Mouse (Mus musculus) left cerebral cortex, postnatal 36 days (tissue): Measurements from ENCODE around the gene Zfp653. TPM values are rescaled to one million over a fixed set of nuclear protein-coding genes. Genes with fewer than 3 reads are reported as not detected.

Experiments
- DNase-seq, 2 experiments: peaks; one replicate each; pipeline ENCODE4 v3.0.0; 2021 to 2022; ENCODE audit warnings: low spot score in 2 of 2, mixed read lengths in 1 of 2
- intact Hi-C: fragments of 180-260 bp; cut with DNase I; formaldehyde crosslinking; loops from one replicate; pipeline ENCODE4 v1.15.1; 2025
- microRNA-seq: library from miRNA; unstranded; fragments of <30 nt; microRNA quantifications from one replicate; pipeline ENCODE4 v1.2.0, GENCODE M21; 2022
- total RNA-seq, 2 experiments: library from RNA; stranded (reverse); gene quantifications; 2 replicates each; pipeline ENCODE4 v1.2.3; 2021

The Zfp653 gene
- total RNA-seq, 2 experiments from 2014 or later, result 18.7 to 22.8 TPM

GRCm38 (mm10) chr9:22049721-22050270 lies 21.4 kb downstream of the Zfp653 start:
- intact Hi-C loops, result loop anchor here (5.0 kb wide), 2 partner anchors 42 to 87 kb away; partner anchors contain the start of gene Epor
- no peak for DNase-seq

- intact Hi-C loops, result no loop called here
- no peak for DNase-seq
Measured at GRCm38 (mm10) chr9:22049315-22049714, 21.9 kb downstream of the Zfp653 start.

- intact Hi-C loops, result no loop called here
- no peak for DNase-seq
Measured at GRCm38 (mm10) chr9:22047329-22047728, 23.8 kb downstream of the Zfp653 start.

- intact Hi-C loops, result no loop called here
- DNase-seq, result no peak
Measured at GRCm38 (mm10) chr9:22041832-22042231, 29.3 kb downstream of the Zfp653 start.

- DNase-seq, result no peak
- intact Hi-C loops, result no loop called here
Measured at GRCm38 (mm10) chr9:22037826-22038225, 33.4 kb downstream of the Zfp653 start.

GRCm38 (mm10) chr9:22035300-22036044 lies 35.7 kb downstream of the Zfp653 start:
- intact Hi-C loops, result no loop called here
- DNase-seq, result no peak

GRCm38 (mm10) chr9:22030386-22030785 lies 40.8 kb downstream of the Zfp653 start:
- intact Hi-C loops, result no loop called here
- DNase-seq, result no peak

- intact Hi-C loops, result no loop called here
- no peak for DNase-seq
Measured at GRCm38 (mm10) chr9:22028467-22028866, 42.7 kb downstream of the Zfp653 start.

- DNase-seq, result no peak
Measured at GRCm38 (mm10) chr9:22024592-22024991, 46.6 kb downstream of the Zfp653 start.

GRCm38 (mm10) chr9:22017208-22017825 lies 53.9 kb downstream of the Zfp653 start:
- no peak for DNase-seq
- intact Hi-C loops, result no loop called here

More at GRCm38 (mm10) chr9:22024592-22024991, 46.6 kb downstream of the Zfp653 start:
- intact Hi-C loops, result no loop called here

GRCm38 (mm10) chr9:22016245-22016644 lies 54.9 kb downstream of the Zfp653 start:
- no peak for DNase-seq
- intact Hi-C loops, result no loop called here

- DNase-seq, result no peak
- intact Hi-C loops, result no loop called here
Measured at GRCm38 (mm10) chr9:22012731-22013130, 58.4 kb downstream of the Zfp653 start.

GRCm38 (mm10) chr9:22011055-22011454 lies 60.1 kb downstream of the Zfp653 start:
- no peak for DNase-seq
- intact Hi-C loops, result no loop called here

Small RNA genes within 50 kb of the gene (microRNA-seq; reads per million reads assigned to microRNA genes)
- 2.8 reads per million, percentile 5 among the genes with 10 or more reads in this experiment for gene Mir7084

Other genes with a start within 250 kb of the Zfp653 start
- gene Angptl8, start 235.9 kb downstream of the Zfp653 start, total RNA-seq, result not detected
- gene Dock6, start 218.7 kb downstream of the Zfp653 start, total RNA-seq, result 10 to 100 TPM; 11.4 to 18.8 TPM
- gene Rab3d, start 153.2 kb downstream of the Zfp653 start, total RNA-seq, result 10 to 100 TPM; 13.5 to 16.1 TPM
- gene Ccdc159, start 143.9 kb downstream of the Zfp653 start, total RNA-seq, result 10 to 100 TPM; 13.0 to 20.1 TPM
- 10 to 100 TPM; 32.8 to 38.5 TPM for gene Tmem205, start 143.8 kb downstream of the Zfp653 start, total RNA-seq
- gene Plppr2, start 134.3 kb downstream of the Zfp653 start, total RNA-seq, result 100 to 1,000 TPM; 193 to 201 TPM
- gene Swsap1, start 115.6 kb downstream of the Zfp653 start, total RNA-seq, result 10 to 100 TPM; 14.8 to 15.2 TPM
- 10 to 100 TPM in 1 of 2 experiments, 1 to 10 TPM in 1; 7.7 to 11.6 TPM for gene Epor, start 107.9 kb downstream of the Zfp653 start, total RNA-seq
- 1 to 10 TPM; 1.7 to 2.5 TPM for gene Rgl3, start 81.9 kb downstream of the Zfp653 start, total RNA-seq
- gene Ccdc151, start 68.7 kb downstream of the Zfp653 start, total RNA-seq, result 10 to 100 TPM in 1 of 2 experiments, 1 to 10 TPM in 1; 6.8 to 10.0 TPM
- gene Prkcsh, start 68.6 kb downstream of the Zfp653 start, total RNA-seq, result 10 to 100 TPM; 92.6 to 98.6 TPM
- gene Elavl3, start 19.4 kb downstream of the Zfp653 start, total RNA-seq, result 100 to 1,000 TPM; 155 to 158 TPM
- 1 to 10 TPM; 3.0 to 5.5 TPM for gene Gm49318, start 117 bp downstream of the Zfp653 start, total RNA-seq
- 10 to 100 TPM; 42.3 to 48.2 TPM for gene Ecsit, start 14.1 kb upstream of the Zfp653 start, total RNA-seq
- under 1 TPM; 0.44 to 0.93 TPM for gene Cnn1, start 27.8 kb upstream of the Zfp653 start, total RNA-seq
- gene Elof1, start 45.8 kb upstream of the Zfp653 start, total RNA-seq, result 10 to 100 TPM; 58.8 to 75.1 TPM
- under 1 TPM in 1 of 2 experiments, not detected in 1; 0.62 TPM for gene Acp5, start 64.3 kb upstream of the Zfp653 start, total RNA-seq
- gene Pigyl, start 85.5 kb upstream of the Zfp653 start, total RNA-seq, result 10 to 100 TPM; 45.7 to 46.6 TPM
- gene Zfp872, start 116.7 kb upstream of the Zfp653 start, total RNA-seq, result not detected
- 10 to 100 TPM; 19.1 to 23.6 TPM for gene Zfp809, start 154.3 kb upstream of the Zfp653 start, total RNA-seq
- gene Zfp599, start 188.5 kb upstream of the Zfp653 start, total RNA-seq, result 1 to 10 TPM; 4.3 to 4.4 TPM
- 10 to 100 TPM; 16.5 to 20.4 TPM for gene Zfp810, start 236.3 kb upstream of the Zfp653 start, total RNA-seq